Mouse (Mus musculus): Measurements from ENCODE around the gene Ccdc185. TPM values are rescaled to one million over a fixed set of nuclear protein-coding genes. Genes with fewer than 3 reads are reported as not detected.

Ccdc185 gene
- total and polyA plus RNA-seq, 2 experiments from 2014 or later, result not detected

DNA sequence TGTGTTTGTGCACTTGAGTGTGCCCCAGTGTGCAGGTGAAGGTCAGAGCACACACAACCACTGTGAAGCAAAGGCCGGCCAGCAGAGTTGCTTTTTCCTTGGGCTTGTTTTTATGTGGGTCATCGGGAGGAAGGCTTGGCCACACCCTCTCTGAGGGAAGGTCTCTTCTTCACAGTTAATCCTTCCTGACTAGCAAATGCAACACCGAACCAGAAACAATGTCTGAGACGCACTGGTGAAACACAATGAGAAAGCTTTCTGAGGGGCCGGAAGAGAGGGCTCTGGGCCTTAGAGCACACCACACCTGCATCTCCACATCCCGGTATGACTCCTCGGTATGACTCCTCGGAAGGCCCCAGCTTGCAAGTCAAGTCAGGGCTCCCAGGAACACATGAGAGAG lies 2.3 kb upstream of the Ccdc185 start:
- TF ChIP-seq CTCF (IDR thresholded peaks at IDR 0.05; ENCODE audit: low read depth), result no peak
- Histone ChIP-seq H3K4me2 (ENCODE audit: low read depth, low read length) (no peak overlapping the region), H3K4me3 (ENCODE audit: low read length) (no peak overlapping the region), H3K4me1 (ENCODE audit: insufficient read depth, low read length) (no peaks in the 10 kb centered on the region), H3K36me3 (ENCODE audit: insufficient read depth, low read length) (no peaks in the 10 kb centered on the region), H3K9me3 (ENCODE audit: low read length) (no peaks in the 10 kb centered on the region), H3K27ac (no peak overlapping the region), H3K27me3 (ENCODE audit: insufficient read depth, low read length) (no peaks in the 10 kb centered on the region), H3K9ac (replicated peaks; ENCODE audit: low read length) (no peak overlapping the region)
- ATAC-seq (no peak), DNase-seq (ENCODE audit: low spot score) (no peak)
- WGBS, result 70% methylated on average over 8 of the region's 8 CpGs

DNA sequence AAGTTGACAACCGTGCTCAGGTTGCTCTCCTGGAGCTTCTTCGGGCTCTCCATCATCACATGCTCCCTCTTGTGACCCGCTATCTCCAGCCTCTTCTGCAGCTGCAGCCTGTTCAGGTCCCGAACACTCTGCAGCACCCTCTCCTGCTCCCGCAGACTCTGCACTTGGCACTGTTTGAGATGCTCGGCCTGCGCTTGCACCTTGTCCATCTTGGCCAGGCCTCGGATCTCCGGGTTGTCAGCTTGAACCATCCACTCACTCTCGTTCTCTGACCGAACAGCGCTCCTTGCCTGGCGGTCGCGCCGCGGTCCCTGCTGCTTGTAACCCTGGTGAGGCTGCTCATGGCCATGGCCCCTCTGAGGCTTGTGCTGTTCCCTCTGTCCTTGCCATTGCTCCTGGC lies 1.1 kb downstream of the Ccdc185 start:
- Histone ChIP-seq H3K36me3 (ENCODE audit: insufficient read depth, low read length) (no peaks in the 10 kb centered on the region), H3K4me1 (ENCODE audit: insufficient read depth, low read length) (no peaks in the 10 kb centered on the region), H3K9ac (replicated peaks; ENCODE audit: low read length) (no peak overlapping the region), H3K4me2 (ENCODE audit: low read depth, low read length) (no peak overlapping the region), H3K27ac (no peak overlapping the region), H3K27me3 (ENCODE audit: insufficient read depth, low read length) (no peaks in the 10 kb centered on the region), H3K9me3 (ENCODE audit: low read length) (no peaks in the 10 kb centered on the region), H3K4me3 (ENCODE audit: low read length) (no peak overlapping the region)
- DNase-seq (ENCODE audit: low spot score), result no peak
- TF ChIP-seq CTCF (IDR thresholded peaks at IDR 0.05; ENCODE audit: low read depth), result no peak
- 83% methylated on average over 17 of the region's 17 CpGs for WGBS
- no peak for ATAC-seq

DNA sequence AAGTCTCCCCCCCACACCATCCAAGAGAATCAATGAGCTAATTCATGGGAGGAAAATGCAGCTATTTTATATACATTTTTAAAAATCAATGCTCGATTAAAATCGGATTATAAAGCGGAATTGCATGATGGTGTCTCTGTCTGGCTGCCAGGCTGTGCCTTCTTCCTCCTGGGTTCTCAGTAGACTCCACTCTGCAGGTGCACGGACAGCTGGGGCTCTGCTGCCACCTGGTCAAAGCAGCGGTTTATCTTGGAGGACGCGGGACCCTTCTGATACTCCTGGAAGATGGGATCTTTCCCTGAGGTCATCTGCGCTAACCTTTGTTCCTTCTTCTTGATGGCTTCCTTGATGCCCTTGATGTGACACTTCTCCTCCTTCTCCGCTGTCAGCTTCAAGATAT lies 1.9 kb downstream of the Ccdc185 start:
- 93% methylated on average over 9 of the region's 9 CpGs for WGBS
- no peak for TF ChIP-seq CTCF (IDR thresholded peaks at IDR 0.05; ENCODE audit: low read depth)

DNA sequence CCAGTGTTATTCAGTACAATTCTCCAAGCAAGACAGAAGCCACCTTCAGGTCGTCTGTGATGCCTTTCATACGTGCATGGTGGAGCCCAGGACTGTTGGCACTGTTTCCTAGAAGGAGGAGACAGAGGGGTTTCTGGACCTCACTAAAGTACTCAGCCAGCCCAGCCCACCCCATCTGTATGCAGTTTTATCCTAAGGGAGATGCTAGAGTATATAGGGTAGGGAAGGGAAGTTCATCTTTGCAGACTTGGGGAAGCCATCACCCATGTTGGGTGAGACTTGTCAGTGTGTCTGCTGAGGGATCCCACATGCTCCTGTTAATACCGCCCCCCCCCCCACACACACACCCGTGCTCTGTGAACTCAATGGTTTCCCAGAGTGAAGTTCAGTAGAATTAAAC lies 13.1 kb downstream of the Ccdc185 start:
- H3K27ac ChIP-seq, result no peak overlapping the region
- H3K36me3 ChIP-seq (ENCODE audit: insufficient read depth, low read length), result no peaks in the 10 kb centered on the region
- 61% methylated on average over 4 of the region's 4 CpGs for WGBS
- no peaks in the 10 kb centered on the region for H3K4me1 ChIP-seq (ENCODE audit: insufficient read depth, low read length)
- H3K4me2 ChIP-seq (ENCODE audit: low read depth, low read length), result no peak overlapping the region
- no peak for TF ChIP-seq CTCF (IDR thresholded peaks at IDR 0.05; ENCODE audit: low read depth)
- no peak overlapping the region for H3K9ac ChIP-seq (replicated peaks; ENCODE audit: low read length)
- no peaks in the 10 kb centered on the region for H3K27me3 ChIP-seq (ENCODE audit: insufficient read depth, low read length)
- H3K9me3 ChIP-seq (ENCODE audit: low read length), result no peaks in the 10 kb centered on the region
- DNase-seq (ENCODE audit: low spot score), result no peak
- ATAC-seq, result no peak
- H3K4me3 ChIP-seq (ENCODE audit: low read length), result no peak overlapping the region

More for the DNA sequence above, 1.9 kb downstream of the Ccdc185 start:
- DNase-seq (ENCODE audit: low spot score), result no peak
- no peaks in the 10 kb centered on the region for H3K4me1 ChIP-seq (ENCODE audit: insufficient read depth, low read length)
- H3K9ac ChIP-seq (replicated peaks; ENCODE audit: low read length), result no peak overlapping the region
- no peaks in the 10 kb centered on the region for H3K9me3 ChIP-seq (ENCODE audit: low read length)
- H3K4me2 ChIP-seq (ENCODE audit: low read depth, low read length), result no peak overlapping the region
- ATAC-seq, result no peak
- no peak overlapping the region for H3K27ac ChIP-seq
- no peaks in the 10 kb centered on the region for H3K27me3 ChIP-seq (ENCODE audit: insufficient read depth, low read length)
- H3K4me3 ChIP-seq (ENCODE audit: low read length), result no peak overlapping the region
- no peaks in the 10 kb centered on the region for H3K36me3 ChIP-seq (ENCODE audit: insufficient read depth, low read length)

DNA sequence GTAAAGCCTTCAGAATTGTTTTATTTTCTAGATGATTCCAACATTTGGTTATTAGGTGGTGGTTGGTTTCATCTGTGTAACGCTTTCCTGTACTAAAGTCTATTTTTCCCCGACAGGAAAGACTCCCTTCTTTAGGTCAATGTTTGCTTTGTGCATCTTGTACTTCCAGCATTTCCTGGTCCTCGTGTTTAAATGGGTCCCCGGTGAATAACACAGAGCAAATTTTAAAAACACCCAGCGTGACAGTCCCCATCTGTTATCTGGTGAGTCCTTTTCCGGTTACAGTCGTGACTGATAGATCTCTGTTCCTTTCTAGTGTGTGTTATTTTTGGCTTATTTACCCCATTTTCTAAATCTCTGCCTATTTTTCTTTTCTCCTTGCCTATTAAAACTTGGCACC lies 16.3 kb downstream of the Ccdc185 start:
- ATAC-seq, result no peak

DNA sequence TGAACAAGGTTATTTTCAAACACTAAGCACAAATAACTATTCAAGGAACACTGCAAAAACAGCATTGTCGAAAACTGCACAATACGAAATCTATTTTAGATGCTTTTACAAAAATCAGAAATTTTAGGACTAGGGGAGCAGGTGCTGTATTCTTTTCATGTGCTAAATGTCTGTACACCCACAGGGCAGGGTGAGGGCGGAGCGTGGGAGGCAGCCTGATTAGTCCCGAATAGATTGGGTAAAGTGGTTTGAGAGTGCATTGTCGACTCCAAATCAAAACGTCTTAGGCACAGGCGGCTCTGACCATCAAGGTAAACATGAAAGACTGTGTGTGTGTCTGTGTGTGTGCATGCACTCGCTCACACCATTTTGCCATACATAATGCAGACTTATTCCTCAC lies 20.0 kb downstream of the Ccdc185 start:
- no peak for DNase-seq (ENCODE audit: low spot score)
- 75% methylated on average over 9 of the region's 9 CpGs for WGBS

More for the DNA sequence above, 16.3 kb downstream of the Ccdc185 start:
- WGBS, result 51% methylated on average over 7 of the region's 7 CpGs
- Histone ChIP-seq H3K9ac (replicated peaks; ENCODE audit: low read length) (no peak overlapping the region), H3K4me2 (ENCODE audit: low read depth, low read length) (no peak overlapping the region), H3K4me1 (ENCODE audit: insufficient read depth, low read length) (no peaks in the 10 kb centered on the region), H3K27ac (no peak overlapping the region), H3K4me3 (ENCODE audit: low read length) (no peak overlapping the region), H3K27me3 (ENCODE audit: insufficient read depth, low read length) (no peaks in the 10 kb centered on the region), H3K9me3 (ENCODE audit: low read length) (no peaks in the 10 kb centered on the region), H3K36me3 (ENCODE audit: insufficient read depth, low read length) (no peaks in the 10 kb centered on the region)
- no peak for DNase-seq (ENCODE audit: low spot score)
- TF ChIP-seq CTCF (IDR thresholded peaks at IDR 0.05; ENCODE audit: low read depth), result no peak

DNA sequence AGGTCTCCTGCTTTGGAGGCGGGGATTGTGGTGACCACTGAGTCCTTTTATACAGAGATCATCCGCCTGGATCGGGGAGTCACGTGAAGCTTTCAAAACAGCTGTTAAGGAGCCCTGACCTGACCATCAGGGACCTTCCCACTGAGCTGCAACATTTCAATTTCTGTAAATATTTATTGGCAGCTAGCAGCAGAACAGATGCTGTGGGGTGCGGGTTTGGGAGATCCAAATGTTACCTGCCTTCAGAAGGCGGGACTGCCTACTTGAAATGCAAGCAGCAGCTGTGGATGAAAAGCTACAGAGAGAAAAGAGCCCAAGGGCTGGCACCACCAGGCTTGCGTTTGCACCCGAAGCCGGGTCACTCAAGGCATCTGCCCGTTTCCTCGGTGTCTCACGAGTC lies 21.4 kb downstream of the Ccdc185 start:
- no peak for TF ChIP-seq CTCF (IDR thresholded peaks at IDR 0.05; ENCODE audit: low read depth)
- 46% methylated on average over 12 of the region's 12 CpGs for WGBS
- Histone ChIP-seq H3K4me3 (ENCODE audit: low read length) (no peak overlapping the region), H3K36me3 (ENCODE audit: insufficient read depth, low read length) (no peaks in the 10 kb centered on the region), H3K27ac (no peak overlapping the region), H3K9ac (replicated peaks; ENCODE audit: low read length) (no peak overlapping the region), H3K4me1 (ENCODE audit: insufficient read depth, low read length) (no peaks in the 10 kb centered on the region), H3K9me3 (ENCODE audit: low read length) (no peaks in the 10 kb centered on the region), H3K4me2 (ENCODE audit: low read depth, low read length) (no peak overlapping the region), H3K27me3 (ENCODE audit: insufficient read depth, low read length) (no peaks in the 10 kb centered on the region)
- DNase-seq (ENCODE audit: low spot score), result no peak
- ATAC-seq, result no peak

More for the DNA sequence above, 20.0 kb downstream of the Ccdc185 start:
- Histone ChIP-seq H3K4me2 (ENCODE audit: low read depth, low read length) (no peak overlapping the region), H3K27me3 (ENCODE audit: insufficient read depth, low read length) (no peaks in the 10 kb centered on the region), H3K9me3 (ENCODE audit: low read length) (no peaks in the 10 kb centered on the region), H3K9ac (replicated peaks; ENCODE audit: low read length) (no peak overlapping the region), H3K36me3 (ENCODE audit: insufficient read depth, low read length) (no peaks in the 10 kb centered on the region), H3K4me3 (ENCODE audit: low read length) (no peak overlapping the region), H3K27ac (no peak overlapping the region), H3K4me1 (ENCODE audit: insufficient read depth, low read length) (no peaks in the 10 kb centered on the region)
- ATAC-seq, result no peak
- TF ChIP-seq CTCF (IDR thresholded peaks at IDR 0.05; ENCODE audit: low read depth), result no peak
